ENCODE assay signal across 11 mouse cellular contexts in genomic region chr2:47088635-47089034, GRCm38 (mm10).
DNase-seq lines count a peak whose midpoint lies in the region; ATAC-seq and TF ChIP-seq lines count a peak whose summit lies in the region.
"Had no signal": no experiment of that assay in that cellular context is flagged by ENCODE, and none has a peak within 500 bp of the region (broad histone marks: within the 10 kb centered on the region; RNA-seq: fewer than 3 reads in every experiment).

No protein-coding gene starts in this region.

- 19% methylated on average over 4 of the region's 4 CpGs for WGBS in hindbrain, embryonic 16.5 days
- WGBS in forebrain, embryonic 11.5 days: 42% methylated on average over 4 of the region's 4 CpGs

- in situ Hi-C loops in ES-E14 (cut with MboI; ENCODE audit: low sequenced_read_pairs in 2 of 2, unreplicated experiment in 2 of 2): no loop called here

- peak; percentile 86 for ATAC-seq in hindbrain, embryonic 16.5 days
- no peak for ATAC-seq in forebrain, embryonic 11.5 days (replicated peaks; ENCODE audit: low FRiP score)

- H3K27ac ChIP-seq in ES-E14 (ENCODE audit: insufficient read depth, low read depth, low read length, poor library complexity, severe bottlenecking): no peak overlapping the region
- H3K27ac ChIP-seq in hindbrain, embryonic 16.5 days (ENCODE audit: low read depth, low read length): no peak overlapping the region
- no peak overlapping the region for H3K27ac ChIP-seq in forebrain, embryonic 11.5 days (ENCODE audit: low read depth, low read length)
- H3K27ac ChIP-seq: heart, embryonic 15.5 days; midbrain, embryonic 12.5 days had no signal

- no peak overlapping the region for H3K4me2 ChIP-seq in hindbrain, embryonic 16.5 days (ENCODE audit: low read length)
- H3K4me2 ChIP-seq in forebrain, embryonic 11.5 days (ENCODE audit: low read depth, low read length, severe bottlenecking): no peak overlapping the region
- H3K4me2 ChIP-seq: heart, embryonic 15.5 days; midbrain, embryonic 12.5 days had no signal

- H3K27me3 ChIP-seq in hindbrain, embryonic 16.5 days (replicated peaks; ENCODE audit: control insufficient read depth, insufficient read depth, low read length): no peaks in the 10 kb centered on the region
- H3K27me3 ChIP-seq in forebrain, embryonic 11.5 days (ENCODE audit: control insufficient read depth, insufficient read depth, low read length): no peaks in the 10 kb centered on the region
- H3K27me3 ChIP-seq: heart, embryonic 15.5 days; midbrain, embryonic 12.5 days had no signal

- no peaks in the 10 kb centered on the region for H3K36me3 ChIP-seq in ES-E14 (ENCODE audit: control insufficient read depth, insufficient read depth, low read length, poor library complexity, severe bottlenecking)
- no peaks in the 10 kb centered on the region for H3K36me3 ChIP-seq in hindbrain, embryonic 16.5 days (ENCODE audit: control insufficient read depth, insufficient read depth, low read length)
- H3K36me3 ChIP-seq in forebrain, embryonic 11.5 days (ENCODE audit: control insufficient read depth, insufficient read depth, low read length): no peaks in the 10 kb centered on the region
- H3K36me3 ChIP-seq: heart, embryonic 15.5 days; midbrain, embryonic 12.5 days had no signal

- no peak overlapping the region for H3K9ac ChIP-seq in ES-E14 (ENCODE audit: insufficient read depth, low read depth, low read length, poor library complexity, severe bottlenecking)
- H3K9ac ChIP-seq in hindbrain, embryonic 16.5 days (ENCODE audit: low read depth, low read length): no peak overlapping the region
- H3K9ac ChIP-seq in forebrain, embryonic 11.5 days (ENCODE audit: low read length): no peak overlapping the region
- H3K9ac ChIP-seq: heart, embryonic 15.5 days; midbrain, embryonic 12.5 days had no signal

- peak; percentile 2 for DNase-seq in layer of hippocampus, adult 9-11 months
- DNase-seq in layer of hippocampus, postnatal 25 days (ENCODE audit: extremely low spot score in 1 of 2, low spot score in 1 of 2): no peak
- peak; percentile 11 for DNase-seq in ES-E14 (ENCODE audit: low read depth, low spot score)
- DNase-seq in brain, adult 2 months (ENCODE audit: low read depth, low spot score): peak; percentile 3
- DNase-seq in layer of hippocampus, adult 9-10 months (ENCODE audit: low spot score): no peak
- no peak for DNase-seq in forebrain, embryonic 11.5 days (ENCODE audit: low spot score)
- DNase-seq: right cerebral cortex, postnatal 14 days; thymus, postnatal 14 days had no signal

- no peaks in the 10 kb centered on the region for H3K4me1 ChIP-seq in ES-E14 (ENCODE audit: control insufficient read depth in 2 of 2, insufficient read depth in 2 of 2, low read length in 2 of 2, poor library complexity in 1 of 2)
- H3K4me1 ChIP-seq in hindbrain, embryonic 16.5 days (ENCODE audit: control insufficient read depth, insufficient read depth, low read depth, low read length): no peaks in the 10 kb centered on the region
- H3K4me1 ChIP-seq in forebrain, embryonic 11.5 days (replicated peaks; ENCODE audit: control insufficient read depth, insufficient read depth, low read length): no peaks in the 10 kb centered on the region
- H3K4me1 ChIP-seq: heart, embryonic 15.5 days; midbrain, embryonic 12.5 days had no signal

- H3K4me3 ChIP-seq in ES-E14 (ENCODE audit: insufficient read depth in 1 of 2, low read depth in 1 of 2, low read length in 2 of 2, poor library complexity in 1 of 2, severe bottlenecking in 1 of 2): no peak overlapping the region
- H3K4me3 ChIP-seq in hindbrain, embryonic 16.5 days (ENCODE audit: low read length): no peak overlapping the region
- no peak overlapping the region for H3K4me3 ChIP-seq in forebrain, embryonic 11.5 days (ENCODE audit: low read depth, low read length)
- H3K4me3 ChIP-seq: heart, embryonic 15.5 days; midbrain, embryonic 12.5 days had no signal

- no peaks in the 10 kb centered on the region for H3K9me3 ChIP-seq in ES-E14 (ENCODE audit: control insufficient read depth, insufficient read depth, low read depth, low read length)
- H3K9me3 ChIP-seq in hindbrain, embryonic 16.5 days (ENCODE audit: control insufficient read depth, low read length): no peaks in the 10 kb centered on the region
- H3K9me3 ChIP-seq in forebrain, embryonic 11.5 days (ENCODE audit: control insufficient read depth, low read length): no peaks in the 10 kb centered on the region
- H3K9me3 ChIP-seq: heart, embryonic 15.5 days; midbrain, embryonic 12.5 days had no signal

TF ChIP-seq in ES-E14, 5 proteins besides CTCF, POLR2A, EP300 and RAD21:
- TF ChIP-seq ZC3H11A (IDR thresholded peaks at IDR 0.05; ENCODE audit: borderline replicate concordance, low read depth, low read length): no peak
- TF ChIP-seq MAFK (IDR thresholded peaks at IDR 0.05; ENCODE audit: insufficient read depth, low read depth, low read length): no peak
- TF ChIP-seq ZNF384 (IDR thresholded peaks at IDR 0.05; ENCODE audit: low read depth, low read length): no peak
- TF ChIP-seq CHD2 (IDR thresholded peaks at IDR 0.05; ENCODE audit: low read depth, low read length): no peak
- TF ChIP-seq HCFC1 (IDR thresholded peaks at IDR 0.05; ENCODE audit: borderline replicate concordance, insufficient read depth, low read length): no peak

Comparison
In these comparisons a context has a peak if more than half of its experiments do, and no peak if none do; other contexts are left out.
1. DNase-seq: peak in layer of hippocampus, adult 9-11 months (single experiment), ES-E14 (single experiment) and brain, adult 2 months (single experiment); none in layer of hippocampus, postnatal 25 days (0 of 2), layer of hippocampus, adult 9-10 months (single experiment) and forebrain, embryonic 11.5 days (single experiment).